Mouse (Mus musculus): ENCODE results near the gene Bet1. TPM values are rescaled to one million over a fixed set of nuclear protein-coding genes. Genes with fewer than 3 reads are reported as not detected.

Bet1 gene
- 61.1 and 68.3 TPM in 2 replicates for polyA plus RNA-seq (2016; fragmentation: Nextera tagmentation; extraction: Ambion mirVana)

- Histone ChIP-seq H3K27me3 (ENCODE audit: low read depth, poor library complexity, severe bottlenecking) (no peaks in the 10 kb centered on the region), H3K36me3 (no peaks in the 10 kb centered on the region), H3K4me3 (peak within 1 kb of the TSS; percentile 83), H3K27ac (peak within 1 kb of the TSS; percentile 85), H3K4me1 (peaks cover 5% of the 10 kb centered on the region; the same call in 1 of the 2 replicates), H3K9me3 (replicated peaks) (no peaks in the 10 kb centered on the region)
- WGBS = 2% methylated on average over 24 of the region's 24 CpGs
- peak; percentile 87 for DNase-seq (ENCODE audit: low spot score)
These were observed at the start of gene Bet1 for GRCm38 (mm10) chr6:4086663-4087454. Bet1 (minus strand) TSS chr6:4086972.

GRCm38 (mm10) chr6:4132239-4132638, 45.5 kb upstream of the Bet1 start:
- Histone ChIP-seq H3K9me3 (replicated peaks) (no peaks in the 10 kb centered on the region), H3K27me3 (ENCODE audit: low read depth, poor library complexity, severe bottlenecking) (no peaks in the 10 kb centered on the region), H3K36me3 (no peaks in the 10 kb centered on the region), H3K4me1 (peaks cover 4% of the 10 kb centered on the region; the same call in 1 of the 2 replicates), H3K27ac (no peak overlapping the region), H3K4me3 (no peak overlapping the region)
- no peak for DNase-seq (ENCODE audit: low spot score)
- WGBS = 82% methylated on average over 7 of the region's 7 CpGs

GRCm38 (mm10) chr6:4131149-4131548, 44.4 kb upstream of the Bet1 start:
- H3K4me1 ChIP-seq = peaks cover 4% of the 10 kb centered on the region; the same call in 1 of the 2 replicates
- no peaks in the 10 kb centered on the region for H3K27me3 ChIP-seq (ENCODE audit: low read depth, poor library complexity, severe bottlenecking)
- H3K36me3 ChIP-seq = no peaks in the 10 kb centered on the region
- H3K4me3 ChIP-seq = no peak overlapping the region
- DNase-seq (ENCODE audit: low spot score) = no peak
- no peaks in the 10 kb centered on the region for H3K9me3 ChIP-seq (replicated peaks)
- WGBS = 63% methylated on average over 2 of the region's 2 CpGs
- no peak overlapping the region for H3K27ac ChIP-seq

GRCm38 (mm10) chr6:4118611-4119010, 31.8 kb upstream of the Bet1 start:
- Histone ChIP-seq H3K9me3 (replicated peaks) (no peaks in the 10 kb centered on the region), H3K4me3 (no peak overlapping the region), H3K36me3 (no peaks in the 10 kb centered on the region), H3K27ac (no peak overlapping the region), H3K4me1 (no peaks in the 10 kb centered on the region), H3K27me3 (ENCODE audit: low read depth, poor library complexity, severe bottlenecking) (no peaks in the 10 kb centered on the region)
- no peak for DNase-seq (ENCODE audit: low spot score)
- 69% methylated on average over 1 of the region's 1 CpGs for WGBS

GRCm38 (mm10) chr6:4090423-4090822, 3.7 kb upstream of the Bet1 start:
- Histone ChIP-seq H3K4me3 (no peak overlapping the region), H3K27me3 (ENCODE audit: low read depth, poor library complexity, severe bottlenecking) (no peaks in the 10 kb centered on the region)
- WGBS = 75% methylated on average over 2 of the region's 2 CpGs

GRCm38 (mm10) chr6:4072281-4072680, 14.5 kb downstream of the Bet1 start:
- 91% methylated on average over 6 of the region's 6 CpGs for WGBS
- no peak overlapping the region for H3K27ac ChIP-seq
- no peak for DNase-seq (ENCODE audit: low spot score)
- no peaks in the 10 kb centered on the region for H3K27me3 ChIP-seq (ENCODE audit: low read depth, poor library complexity, severe bottlenecking)
- H3K4me3 ChIP-seq = no peak overlapping the region
- no peaks in the 10 kb centered on the region for H3K4me1 ChIP-seq
- 0 out of 2 replicates have a peak, but pooled peaks cover under 1% of the 10 kb centered on the region for H3K36me3 ChIP-seq
- H3K9me3 ChIP-seq (replicated peaks) = no peaks in the 10 kb centered on the region

More at GRCm38 (mm10) chr6:4090423-4090822, 3.7 kb upstream of the Bet1 start:
- Histone ChIP-seq H3K27ac (no peak overlapping the region), H3K4me1 (peaks cover 5% of the 10 kb centered on the region; the same call in 1 of the 2 replicates), H3K9me3 (replicated peaks) (no peaks in the 10 kb centered on the region), H3K36me3 (no peaks in the 10 kb centered on the region)
- DNase-seq (ENCODE audit: low spot score) = no peak

- Histone ChIP-seq H3K9me3 (replicated peaks) (no peaks in the 10 kb centered on the region), H3K36me3 (no peaks in the 10 kb centered on the region), H3K27me3 (ENCODE audit: low read depth, poor library complexity, severe bottlenecking) (no peaks in the 10 kb centered on the region), H3K4me1 (no peaks in the 10 kb centered on the region), H3K4me3 (no peak overlapping the region), H3K27ac (no peak overlapping the region)
- DNase-seq (ENCODE audit: low spot score) = no peak
These were observed 17.1 kb downstream of the Bet1 start for GRCm38 (mm10) chr6:4069714-4070113.

GRCm38 (mm10) chr6:4054387-4054786, 32.4 kb downstream of the Bet1 start:
- Histone ChIP-seq H3K9me3 (replicated peaks) (no peaks in the 10 kb centered on the region), H3K36me3 (no peaks in the 10 kb centered on the region), H3K4me3 (no peak overlapping the region), H3K27me3 (ENCODE audit: low read depth, poor library complexity, severe bottlenecking) (no peaks in the 10 kb centered on the region), H3K27ac (no peak overlapping the region), H3K4me1 (no peaks in the 10 kb centered on the region)
- 93% methylated on average over 4 of the region's 4 CpGs for WGBS
- no peak for DNase-seq (ENCODE audit: low spot score)

GRCm38 (mm10) chr6:4052843-4053242, 33.9 kb downstream of the Bet1 start:
- H3K4me3 ChIP-seq = no peak overlapping the region
- H3K36me3 ChIP-seq = no peaks in the 10 kb centered on the region
- H3K9me3 ChIP-seq (replicated peaks) = no peaks in the 10 kb centered on the region
- no peak overlapping the region for H3K27ac ChIP-seq
- 67% methylated on average over 1 of the region's 1 CpGs for WGBS
- H3K4me1 ChIP-seq = no peaks in the 10 kb centered on the region
- no peak for DNase-seq (ENCODE audit: low spot score)
- no peaks in the 10 kb centered on the region for H3K27me3 ChIP-seq (ENCODE audit: low read depth, poor library complexity, severe bottlenecking)

GRCm38 (mm10) chr6:4047200-4047599, 39.6 kb downstream of the Bet1 start:
- DNase-seq (ENCODE audit: low spot score) = no peak
- Histone ChIP-seq H3K4me1 (no peaks in the 10 kb centered on the region), H3K27ac (no peak overlapping the region), H3K4me3 (no peak overlapping the region), H3K36me3 (no peaks in the 10 kb centered on the region), H3K27me3 (ENCODE audit: low read depth, poor library complexity, severe bottlenecking) (no peaks in the 10 kb centered on the region), H3K9me3 (replicated peaks) (no peaks in the 10 kb centered on the region)
- 97% methylated on average over 1 of the region's 1 CpGs for WGBS

GRCm38 (mm10) chr6:4041821-4042220, 45.0 kb downstream of the Bet1 start:
- no peak for DNase-seq (ENCODE audit: low spot score)
- no peak overlapping the region for H3K27ac ChIP-seq
- H3K9me3 ChIP-seq (replicated peaks) = no peaks in the 10 kb centered on the region
- no peak overlapping the region for H3K4me3 ChIP-seq
- 82% methylated on average over 1 of the region's 1 CpGs for WGBS
- H3K4me1 ChIP-seq = no peaks in the 10 kb centered on the region
- no peaks in the 10 kb centered on the region for H3K27me3 ChIP-seq (ENCODE audit: low read depth, poor library complexity, severe bottlenecking)
- no peaks in the 10 kb centered on the region for H3K36me3 ChIP-seq

- no peak for DNase-seq (ENCODE audit: low spot score)
- Histone ChIP-seq H3K9me3 (replicated peaks) (no peaks in the 10 kb centered on the region), H3K4me3 (no peak overlapping the region), H3K36me3 (no peaks in the 10 kb centered on the region), H3K4me1 (no peaks in the 10 kb centered on the region), H3K27ac (no peak overlapping the region), H3K27me3 (ENCODE audit: low read depth, poor library complexity, severe bottlenecking) (no peaks in the 10 kb centered on the region)
- 81% methylated on average over 3 of the region's 3 CpGs for WGBS
These were observed 55.8 kb downstream of the Bet1 start for GRCm38 (mm10) chr6:4030956-4031355.

Measured in limb, embryonic 10.5 days (tissue).